Mouse (Mus musculus) CH12.LX (cell line): ENCODE results near the gene Lhcgr. TPM values are rescaled to one million over a fixed set of nuclear protein-coding genes. Genes with fewer than 3 reads are reported as not detected.

ENCODE experiments used
- DNase-seq: peaks from one replicate; pipeline ENCODE4 v3.0.0-alpha.2; 2013; ENCODE audit errors: extremely low read depth
- H3K27ac ChIP-seq: 2 replicates; pipeline ENCODE4 v1.5.1; 2012; ENCODE audit warnings: low read depth, mild to moderate bottlenecking, control low read depth, moderate library complexity; ENCODE audit not compliant: insufficient read depth
- H3K27me3 ChIP-seq: replicated peaks from 2 replicates; pipeline ENCODE3; 2012; ENCODE audit warnings: inconsistent platforms
- H3K36me3 ChIP-seq, 2 experiments: replicated peaks in 1 of 2; 2 replicates each; pipeline versions ENCODE3 to v1.6.1; 2012; ENCODE audit warnings: inconsistent platforms in 1 of 2, low read length in 1 of 2, mild to moderate bottlenecking in 1 of 2, mixed read lengths in 1 of 2, moderate library complexity in 1 of 2; ENCODE audit not compliant: control insufficient read depth in 1 of 2, insufficient read depth in 1 of 2
- H3K4me1 ChIP-seq, 2 experiments: 2 replicates each; pipeline ENCODE4 v1.6.1; 2012; ENCODE audit warnings: inconsistent platforms in 1 of 2, moderate library complexity in 1 of 2; ENCODE audit not compliant: insufficient read depth in 2 of 2, control insufficient read depth in 1 of 2
- H3K4me2 ChIP-seq: 2 replicates; pipeline ENCODE4 v1.6.1; 2012; ENCODE audit warnings: low read depth, mild to moderate bottlenecking, control low read depth; ENCODE audit not compliant: poor library complexity, insufficient read depth, severe bottlenecking
- H3K4me3 ChIP-seq, 3 experiments: fragments of 150-350 bp in 1 of 3; sonication (generic) in 1 of 3; replicated peaks in 1 of 3; 2 replicates each; pipeline versions ENCODE3 to v1.5.1; 2011 to 2012; ENCODE audit warnings: low read depth in 2 of 3, low read length in 2 of 3, mild to moderate bottlenecking in 2 of 3, moderate library complexity in 2 of 3, control low read depth in 1 of 3, improper control_type of control experiment in 1 of 3, inconsistent platforms in 1 of 3, mixed read lengths in 1 of 3; ENCODE audit not compliant: poor library complexity in 1 of 3
- H3K79me2 ChIP-seq: replicated peaks from 2 replicates; pipeline ENCODE4 v1.6.1; 2012; ENCODE audit warnings: mild to moderate bottlenecking, moderate library complexity; ENCODE audit not compliant: control insufficient read depth, poor library complexity, insufficient read depth, severe bottlenecking; ENCODE audit errors: extremely low read depth
- H3K9ac ChIP-seq: 2 replicates; pipeline ENCODE4 v1.6.1; 2012; ENCODE audit warnings: low read depth, mild to moderate bottlenecking, control low read depth, moderate library complexity; ENCODE audit not compliant: insufficient read depth
- H3K9me3 ChIP-seq: replicated peaks from 2 replicates; pipeline ENCODE3; 2012; ENCODE audit warnings: low read length, inconsistent platforms, mixed read lengths
- BHLHE40 ChIP-seq: IDR thresholded peaks from 2 replicates; pipeline ENCODE4 v1.6.1; 2011; ENCODE audit warnings: mild to moderate bottlenecking, low read depth, low read length, improper control_type of control experiment
- CHD1 ChIP-seq: IDR thresholded peaks from 2 replicates; pipeline ENCODE4 v1.6.1; 2012; ENCODE audit warnings: low read depth, low read length, improper control_type of control experiment, inconsistent platforms
- CTCF ChIP-seq, 2 experiments: IDR thresholded peaks in 1 of 2; conservative IDR thresholded peaks in 1 of 2; 2 replicates each; pipeline ENCODE4 v1.5.1; 2011 to 2012; ENCODE audit warnings: low read depth in 2 of 2, low read length in 2 of 2, improper control_type of control experiment in 1 of 2, inconsistent platforms in 1 of 2, mild to moderate bottlenecking in 1 of 2, moderate library complexity in 1 of 2
- ELF1 ChIP-seq: IDR thresholded peaks from 2 replicates; pipeline ENCODE4 v1.6.1; 2014; ENCODE audit warnings: low read depth, mild to moderate bottlenecking, inconsistent platforms, low read length, improper control_type of control experiment
- EP300 ChIP-seq: IDR thresholded peaks from 2 replicates; pipeline ENCODE4 v1.6.1; 2011; ENCODE audit warnings: low read length, improper control_type of control experiment
- ETS1 ChIP-seq: conservative IDR thresholded peaks from 2 replicates; pipeline ENCODE4 v1.6.1; 2012; ENCODE audit warnings: low read depth, mild to moderate bottlenecking, inconsistent platforms, low read length, improper control_type of control experiment, moderate library complexity
- GABPA ChIP-seq: IDR thresholded peaks from 2 replicates; pipeline ENCODE4 v1.6.1; 2012; ENCODE audit warnings: low read depth, low read length, improper control_type of control experiment, inconsistent platforms; ENCODE audit not compliant: insufficient replicate concordance
- HCFC1 ChIP-seq: IDR thresholded peaks from 2 replicates; pipeline ENCODE4 v1.6.1; 2012; ENCODE audit warnings: low read depth, mild to moderate bottlenecking, inconsistent platforms, low read length, improper control_type of control experiment
- KAT2A ChIP-seq: IDR thresholded peaks from 2 replicates; pipeline ENCODE4 v1.6.1; 2012; ENCODE audit warnings: low read length, improper control_type of control experiment, inconsistent platforms; ENCODE audit not compliant: insufficient replicate concordance
- MAFK ChIP-seq: IDR thresholded peaks from 2 replicates; pipeline ENCODE4 v1.6.1; 2011; ENCODE audit warnings: low read length, improper control_type of control experiment; ENCODE audit not compliant: insufficient replicate concordance
- MAX ChIP-seq: IDR thresholded peaks from 2 replicates; pipeline ENCODE4 v1.6.1; 2011; ENCODE audit warnings: low read length, improper control_type of control experiment
- MEF2A ChIP-seq: IDR thresholded peaks from 2 replicates; pipeline ENCODE4 v1.6.1; 2014; ENCODE audit warnings: low read depth, mild to moderate bottlenecking, inconsistent platforms, low read length, improper control_type of control experiment, borderline replicate concordance
- NRF1 ChIP-seq: IDR thresholded peaks from 2 replicates; pipeline ENCODE4 v1.6.1; 2014; ENCODE audit warnings: low read depth, mild to moderate bottlenecking, inconsistent platforms, low read length, improper control_type of control experiment, moderate library complexity
- RAD21 ChIP-seq: IDR thresholded peaks from 2 replicates; pipeline ENCODE4 v1.6.1; 2011; ENCODE audit warnings: low read depth, mild to moderate bottlenecking, low read length, improper control_type of control experiment, moderate library complexity
- RCOR1 ChIP-seq: conservative IDR thresholded peaks from 2 replicates; pipeline ENCODE4 v1.6.1; 2012; ENCODE audit warnings: low read depth, mild to moderate bottlenecking, inconsistent platforms, low read length, improper control_type of control experiment
- SMC3 ChIP-seq: IDR thresholded peaks from 2 replicates; pipeline ENCODE4 v1.6.1; 2011; ENCODE audit warnings: low read depth, low read length, improper control_type of control experiment
- ZKSCAN1 ChIP-seq: IDR thresholded peaks from 2 replicates; pipeline ENCODE4 v1.6.1; 2012; ENCODE audit warnings: low read depth, inconsistent platforms, low read length, improper control_type of control experiment, borderline replicate concordance
- ZMIZ1 ChIP-seq: IDR thresholded peaks from 2 replicates; pipeline ENCODE4 v1.6.1; 2012; ENCODE audit warnings: low read depth, mild to moderate bottlenecking, inconsistent platforms, low read length, improper control_type of control experiment
- ZNF384 ChIP-seq: IDR thresholded peaks from 2 replicates; pipeline ENCODE4 v1.6.1; 2012; ENCODE audit warnings: low read depth, low read length, improper control_type of control experiment, inconsistent platforms
- dilution Hi-C: fragments of 300-500 bp; cut with MboI; formaldehyde crosslinking; loops from 2 replicates; pipeline ENCODE4 v1.14.3; 2020; ENCODE audit warnings: low sequenced_read_pairs; ENCODE audit not compliant: extremely low pct_unique_long_range_greater_than_20kb, extremely low pct_ligation_motif_present
- in situ Hi-C: fragments of 300-500 bp; cut with MboI; formaldehyde crosslinking; loops from 3 replicates; pipeline ENCODE4 v1.14.3; 2019; ENCODE audit warnings: low sequenced_read_pairs, low pct_ligation_motif_present, low pct_unique_long_range_greater_than_20kb, mixed read lengths
- polyA plus RNA-seq: library from polyadenylated mRNA; unstranded; fragments of >175 nt; gene quantifications from 2 replicates; pipeline ENCODE4 v1.2.1, GENCODE M21; 2012; ENCODE audit warnings: low read depth; ENCODE audit not compliant: insufficient read length
- total RNA-seq, 2 experiments: library from RNA; depleted of rRNA; stranded (reverse); fragments of 300-350 nt in 1 of 2; fragments of >200 nt in 1 of 2; gene quantifications; 2 replicates each; pipeline ENCODE4 v1.2.3; 2012 to 2014

The Lhcgr gene
- total and polyA plus RNA-seq, 3 experiments: not detected

- H3K4me1 ChIP-seq: no peaks in the 10 kb centered on the region
- DNase-seq: no peak
- H3K36me3 ChIP-seq: no peaks in the 10 kb centered on the region
- in situ Hi-C loops: no loop called here
- TF ChIP-seq GABPA (no peak), MEF2A (no peak), CHD1 (no peak)
- dilution Hi-C loops: no loop called here
- no peak overlapping the region for H3K27ac ChIP-seq
- no peak overlapping the region for H3K4me2 ChIP-seq
- no peaks in the 10 kb centered on the region for H3K27me3 ChIP-seq
- H3K79me2 ChIP-seq: no peaks in the 10 kb centered on the region
- no peaks in the 10 kb centered on the region for H3K9me3 ChIP-seq
- H3K9ac ChIP-seq: no peak overlapping the region
- no peak overlapping the region for H3K4me3 ChIP-seq
Measured at GRCm38 (mm10) chr17:88786881-88787280, 4.9 kb downstream of the Lhcgr start.

GRCm38 (mm10) chr17:88786385-88786784 is 5.4 kb downstream of the Lhcgr start:
- no peaks in the 10 kb centered on the region for H3K4me1 ChIP-seq
- in situ Hi-C loops (no loop called here), dilution Hi-C loops (no loop called here)
- no peaks in the 10 kb centered on the region for H3K36me3 ChIP-seq
- H3K9ac ChIP-seq: no peak overlapping the region
- H3K4me2 ChIP-seq: no peak overlapping the region
- TF ChIP-seq BHLHE40 (no peak), KAT2A (no peak), RAD21 (no peak), MAX (no peak), ETS1 (no peak), SMC3 (no peak), EP300 (no peak), HCFC1 (no peak), MAFK (no peak), ZNF384 (no peak), ELF1 (no peak), ZKSCAN1 (no peak), NRF1 (no peak), RCOR1 (no peak), ZMIZ1 (no peak), CTCF (conservative IDR thresholded peaks at IDR 0.05 in 1 of 2, IDR thresholded peaks at IDR 0.05 in 1 of 2; ENCODE audit: low read depth in 2 of 2, low read length in 2 of 2) (no peak)
- no peak overlapping the region for H3K27ac ChIP-seq
- no peak overlapping the region for H3K4me3 ChIP-seq
- H3K27me3 ChIP-seq: no peaks in the 10 kb centered on the region
- no peak for DNase-seq
- no peaks in the 10 kb centered on the region for H3K79me2 ChIP-seq
- H3K9me3 ChIP-seq: no peaks in the 10 kb centered on the region
